Mouse (Mus musculus) B cell, adult 2 months (primary cell): Measurements from ENCODE around the gene Lrrc74a.
A peak's percentile ranks its signal among the peaks of the same experiment; 100 is the strongest.

Experiments used
- DNase-seq, 2 experiments: peaks; one replicate each; pipeline ENCODE4 v3.0.0; 2022

Lrrc74a gene

DNA sequence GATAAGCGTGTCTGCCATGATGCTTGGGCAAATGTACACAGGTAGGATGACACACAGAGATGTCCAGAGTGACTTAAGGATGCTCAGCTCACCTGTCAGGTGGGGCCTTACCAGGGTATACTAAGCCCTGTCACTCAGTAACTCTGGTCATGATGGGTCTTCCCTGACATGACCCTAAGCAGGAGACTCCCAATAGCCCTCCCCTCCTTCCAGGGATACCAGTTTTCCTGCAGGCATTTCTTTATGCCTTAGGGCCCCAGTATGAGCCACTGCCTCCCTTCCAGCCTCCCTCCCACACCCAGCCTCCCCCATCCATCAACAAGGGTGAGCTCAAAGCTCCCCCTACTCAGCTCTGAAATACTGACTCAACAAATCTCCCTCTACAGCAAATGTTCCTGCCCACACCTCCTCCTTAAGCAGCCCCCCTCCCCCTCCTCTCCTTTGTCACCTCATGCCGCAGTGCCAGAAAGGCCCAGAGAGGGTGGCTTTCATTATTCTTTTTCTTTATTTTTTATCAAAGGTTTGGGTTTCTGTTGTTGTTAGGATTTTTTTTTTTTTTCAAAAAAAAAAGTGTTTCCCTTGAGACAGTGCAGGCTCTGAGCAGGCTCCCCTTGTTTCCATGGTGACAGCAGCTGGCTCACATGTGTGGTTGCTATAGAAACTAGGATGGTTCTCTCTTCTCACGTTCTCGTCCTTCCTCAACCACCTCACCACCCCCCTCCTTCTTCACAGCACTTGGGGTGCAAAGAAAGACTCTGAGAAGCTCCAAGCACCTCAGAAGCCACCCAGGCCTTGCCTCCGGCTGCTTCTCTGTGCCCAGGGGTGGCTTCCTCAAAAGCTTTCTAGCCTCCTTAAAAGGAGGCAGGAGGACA lies 73.0 kb downstream of the Lrrc74a start:
- peak; percentile 72 to 80 for DNase-seq

DNA sequence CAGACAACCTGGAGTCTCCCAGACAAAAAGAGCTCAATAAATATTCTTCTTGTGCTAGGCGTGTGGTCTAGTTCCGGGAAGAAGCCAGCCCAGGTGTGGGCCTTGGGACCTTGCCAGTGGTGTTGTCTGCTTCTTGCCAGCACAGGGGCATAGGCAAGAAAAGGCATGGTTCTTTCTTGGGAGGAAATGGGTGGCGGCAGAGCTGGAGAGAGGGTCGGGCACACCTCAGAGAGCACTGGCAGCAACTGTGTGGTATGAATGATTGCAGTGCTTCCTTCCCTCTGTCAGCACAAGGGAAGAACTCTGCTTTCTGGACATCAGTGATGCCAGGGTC lies 73.6 kb downstream of the Lrrc74a start:
- DNase-seq = no peak

DNA sequence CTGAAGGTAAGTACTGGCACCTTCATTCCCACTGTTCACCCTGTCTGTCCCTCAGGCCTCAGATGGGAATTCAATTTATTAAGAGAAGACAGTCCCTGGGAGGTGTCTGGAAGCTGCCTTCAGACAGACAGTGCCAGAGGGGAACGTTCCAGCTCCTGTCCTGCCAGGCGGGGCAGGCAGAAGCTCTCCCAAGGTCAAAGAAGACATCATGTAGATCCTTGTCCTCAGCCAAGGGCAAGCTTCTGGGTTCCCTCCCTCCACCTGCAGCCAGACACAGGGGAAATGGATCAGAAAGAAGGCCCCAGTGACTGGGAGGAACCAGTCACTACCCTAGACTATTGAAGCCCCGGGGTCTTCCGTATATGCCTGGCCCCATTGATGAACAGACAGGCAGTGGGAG lies 74.7 kb downstream of the Lrrc74a start:
- no peak for DNase-seq

GRCm38 (mm10) chr12:86810040-86810439 lies 75.9 kb downstream of the Lrrc74a start:
- DNase-seq = no peak

GRCm38 (mm10) chr12:86810725-86811444 lies 76.7 kb downstream of the Lrrc74a start:
- peak; percentile 63 to 68 for DNase-seq

- no peak for DNase-seq
Observed at GRCm38 (mm10) chr12:86812782-86813181, 78.6 kb downstream of the Lrrc74a start.
